Mouse (Mus musculus): ENCODE data around the gene Unc13a.
"Not testable (repeated sequence)": the region's sequence is repeated elsewhere in the genome, so short reads cannot be mapped to it uniquely, and the experiment has no call there.

Gene Unc13a

DNA sequence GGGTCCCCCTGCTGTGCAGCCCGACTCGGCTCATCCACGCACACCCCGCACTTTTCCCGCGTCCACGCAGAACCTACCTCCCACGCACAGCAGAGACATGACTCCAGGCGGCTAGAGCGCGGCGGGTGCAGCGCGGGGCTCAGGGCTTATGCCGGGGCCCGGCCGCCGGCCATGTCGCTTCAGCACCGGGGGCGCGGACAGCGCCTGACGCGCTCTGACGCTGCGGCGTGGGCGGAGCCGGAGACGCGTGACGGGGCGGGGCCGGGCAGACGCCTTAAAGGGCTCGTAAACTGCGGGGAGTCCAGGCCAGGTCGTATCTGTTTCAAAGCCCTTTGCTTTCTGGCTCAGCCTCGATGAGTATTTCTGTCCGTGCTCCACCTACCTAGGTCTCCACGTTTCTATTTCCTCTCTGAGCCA lies at the start of gene Unc13a:
TSS of gene Unc13a (minus strand) at position 209 of the 417 bp plus-strand sequence.
- DNase-seq = peak; percentile 77

DNA sequence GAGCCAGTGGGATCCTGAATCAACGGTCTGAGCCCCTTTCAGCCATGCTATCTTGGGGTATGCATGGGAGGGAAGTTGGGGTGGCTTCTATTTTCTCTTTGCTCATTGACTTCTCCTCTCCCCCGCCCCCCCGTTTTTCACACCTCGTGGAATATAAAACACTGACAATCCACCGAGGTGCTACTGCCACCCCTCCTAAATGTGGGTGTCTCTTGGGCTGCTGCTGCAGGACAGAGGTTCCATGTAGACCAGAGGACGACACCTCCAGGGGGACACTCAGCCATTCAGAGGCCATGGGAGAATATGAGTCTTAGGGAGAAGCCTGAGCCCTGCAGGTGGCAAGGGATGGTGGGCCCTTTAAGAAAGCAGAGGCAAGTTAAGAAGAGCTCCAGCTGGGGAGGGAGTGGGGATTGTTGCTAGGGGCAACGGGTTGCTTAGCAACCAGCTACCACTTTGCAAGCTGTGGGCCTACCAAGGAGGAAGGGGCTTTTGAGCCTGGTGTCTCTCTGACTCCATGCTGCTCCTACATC lies 48.4 kb upstream of the Unc13a start:
- no peak for DNase-seq

DNA sequence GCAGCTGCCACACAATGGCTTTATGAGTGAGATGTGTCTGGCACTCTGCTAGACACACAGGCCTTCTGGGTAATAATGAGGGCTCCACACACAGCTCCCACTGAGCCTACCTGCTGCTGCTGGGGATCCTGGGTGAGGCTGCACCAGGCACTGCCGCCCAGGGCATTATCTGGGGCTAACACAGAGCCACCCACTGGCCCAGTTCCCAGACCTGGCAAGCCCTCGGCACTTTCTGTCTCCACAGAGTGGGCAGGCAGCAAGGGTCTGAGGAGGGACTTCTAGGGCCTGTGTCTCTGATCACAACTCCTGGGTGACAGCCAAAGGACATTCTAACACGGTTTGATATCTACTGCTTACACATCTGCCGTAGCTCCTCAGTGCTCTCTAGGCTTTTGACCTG lies 47.7 kb upstream of the Unc13a start:
- DNase-seq = no peak

DNA sequence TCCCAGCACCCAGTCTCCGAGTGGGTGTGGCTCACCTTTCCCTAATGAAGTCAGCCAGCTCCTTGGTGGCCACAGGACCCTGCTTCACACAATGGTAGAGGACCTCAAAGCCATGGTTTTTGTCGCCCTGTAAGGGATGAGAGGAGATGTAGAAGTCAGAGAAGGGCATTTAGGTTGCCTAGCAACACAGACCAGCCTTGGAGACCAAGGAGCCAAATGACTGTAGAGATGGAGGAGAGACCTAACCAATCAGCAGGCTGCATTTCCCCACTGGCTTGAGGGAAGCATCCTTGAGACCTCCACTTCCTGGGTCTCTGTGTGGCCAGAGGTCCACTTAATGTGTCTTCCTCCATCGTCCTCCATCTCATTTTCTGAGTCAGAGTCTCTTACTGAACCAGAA lies 46.7 kb upstream of the Unc13a start:
- no peak for DNase-seq

DNA sequence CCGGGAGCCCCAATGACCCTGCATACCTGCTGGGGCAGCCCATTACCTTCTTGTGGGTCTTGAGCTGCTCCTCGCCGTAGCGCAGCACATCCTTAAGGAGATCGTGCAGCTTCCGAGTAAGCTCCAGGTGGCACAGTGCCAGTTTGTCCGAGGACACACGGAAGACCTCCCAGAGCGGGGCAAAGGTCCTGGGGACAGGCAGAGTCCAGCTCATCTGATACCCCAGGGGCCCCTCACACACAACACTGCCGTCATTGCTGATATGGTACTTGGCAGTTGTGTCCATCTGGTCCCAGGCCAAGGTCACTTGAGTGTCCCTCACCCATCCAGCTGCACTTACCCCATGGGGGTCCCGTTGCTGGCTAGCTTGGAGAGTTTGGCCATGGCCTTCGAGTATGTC lies 45.5 kb upstream of the Unc13a start:
- DNase-seq = no peak

DNA sequence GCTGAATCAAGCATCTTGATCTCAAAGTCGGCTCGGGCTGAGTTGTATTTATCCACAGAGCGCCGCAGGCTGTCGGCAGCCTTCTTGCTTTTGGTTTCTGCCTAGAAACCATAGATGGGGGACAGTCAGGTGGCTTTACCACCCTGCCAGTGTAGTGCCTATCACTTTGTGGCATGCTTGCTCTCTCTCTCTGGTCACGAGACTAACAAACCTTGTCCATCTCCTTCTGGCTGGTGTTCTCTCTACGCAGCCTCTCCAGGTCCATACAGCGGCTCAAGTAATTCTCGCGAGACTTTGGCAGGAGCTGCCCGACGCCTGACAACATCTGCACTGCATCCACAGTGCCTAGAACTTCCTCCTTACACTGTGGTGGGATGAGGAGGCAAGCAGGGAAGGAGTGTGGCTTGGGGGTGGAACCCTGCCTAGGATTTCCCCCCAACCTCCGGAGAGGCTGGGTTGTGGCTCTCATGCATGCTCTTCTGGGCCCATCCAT lies 45.0 kb upstream of the Unc13a start:
- no peak for DNase-seq

DNA sequence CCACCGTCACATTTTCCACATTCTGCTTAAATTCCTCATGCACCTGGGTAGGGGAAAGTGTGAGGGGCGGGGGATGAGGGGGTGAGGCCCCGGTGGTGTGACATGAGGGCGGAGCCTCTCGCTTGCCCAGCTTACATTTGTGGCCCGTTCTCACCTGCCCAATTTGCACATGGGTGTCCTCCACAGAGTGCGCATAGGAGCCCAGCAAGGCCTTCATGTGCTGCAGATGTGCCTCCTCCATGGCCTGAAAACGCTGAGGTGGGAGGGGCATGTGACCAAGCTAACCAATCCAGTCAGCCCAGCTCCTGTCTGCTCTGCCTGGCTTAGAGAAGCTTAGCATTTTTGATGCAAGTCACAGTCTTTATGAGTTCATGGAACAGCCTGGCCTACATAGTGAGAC lies 44.0 kb upstream of the Unc13a start:
- no peak for DNase-seq

DNA sequence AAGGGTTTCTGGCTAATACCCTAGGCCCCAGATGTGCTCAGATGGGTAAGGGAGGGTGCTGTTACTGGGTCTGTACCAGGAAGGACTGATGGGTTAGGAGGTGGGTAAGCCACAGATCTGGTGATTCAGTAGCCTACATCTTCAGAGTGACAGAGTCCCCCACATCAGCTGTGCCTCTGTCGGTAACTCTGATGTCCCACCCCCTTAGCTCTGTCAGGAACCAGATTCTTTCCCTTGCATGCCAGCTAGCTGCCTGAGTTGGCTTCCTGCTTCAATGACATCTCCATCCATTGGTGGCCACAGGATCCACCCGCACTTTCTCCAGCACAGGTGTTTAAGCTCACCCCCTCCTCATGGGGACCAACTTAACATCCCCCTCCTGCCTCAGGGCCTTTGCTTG lies 40.0 kb upstream of the Unc13a start:
- no peak for DNase-seq

DNA sequence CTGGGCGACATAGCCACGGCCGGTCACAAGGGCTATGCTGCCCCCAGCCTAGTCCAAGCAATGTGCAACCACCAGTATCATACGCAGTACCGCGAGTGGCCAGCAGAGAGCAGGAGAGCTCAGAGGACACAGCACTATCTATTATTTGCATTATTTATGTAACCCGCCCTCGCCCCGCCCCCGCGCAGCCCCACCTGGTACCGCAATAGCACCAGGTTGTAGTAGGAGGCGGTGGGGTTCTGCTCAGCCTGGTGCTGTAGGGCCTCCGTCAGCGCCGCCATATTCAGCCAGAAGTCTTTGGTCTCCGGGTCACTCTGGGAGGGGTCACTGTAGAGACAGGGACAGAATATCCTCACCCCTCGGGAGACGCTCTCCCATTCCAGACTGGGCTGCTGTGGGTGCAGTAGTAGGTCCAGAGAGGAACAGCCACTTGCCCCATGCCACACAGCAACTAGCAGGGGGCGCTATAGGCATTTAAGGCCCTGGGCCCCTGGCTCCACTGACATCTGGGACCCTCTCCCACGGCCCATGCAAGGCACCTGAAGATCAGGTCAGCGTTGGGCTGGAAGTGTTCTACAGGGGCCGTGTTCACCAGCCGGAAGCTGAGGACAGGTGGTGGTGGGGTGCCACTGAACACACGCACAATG lies 38.4 kb upstream of the Unc13a start:
- peak; percentile 75 for DNase-seq

DNA sequence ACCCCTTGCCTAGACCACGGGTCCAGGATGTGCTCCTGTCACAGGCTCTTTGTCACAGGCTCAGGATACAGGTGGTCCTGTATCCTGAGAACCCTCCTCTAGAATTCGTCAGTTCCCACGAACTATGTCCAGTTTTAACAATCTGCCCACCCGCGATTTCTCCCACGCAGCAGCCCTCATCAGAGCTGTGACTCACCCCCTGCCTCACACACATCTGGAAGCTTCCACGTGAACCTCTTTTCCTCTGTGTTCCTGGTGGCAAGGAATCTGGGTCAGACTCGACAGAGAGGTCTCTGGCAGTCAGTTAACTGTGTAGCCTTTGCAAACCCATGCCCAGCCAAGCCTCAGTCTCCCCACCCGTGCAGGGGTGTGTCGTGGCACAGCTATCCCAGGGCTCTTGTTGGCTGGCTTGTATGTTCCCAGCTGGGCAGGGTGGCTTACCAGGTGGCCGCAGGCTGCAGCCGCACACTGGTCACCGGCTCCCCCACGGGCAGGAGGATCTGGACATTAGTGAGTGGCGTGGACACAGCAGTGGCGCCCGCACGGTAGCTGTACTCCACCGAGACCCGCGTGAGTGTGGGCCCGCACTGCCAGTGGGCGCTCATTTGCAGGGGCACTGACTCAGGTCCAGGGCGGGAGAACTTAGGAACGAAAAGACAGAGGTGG lies 37.7 kb upstream of the Unc13a start:
- DNase-seq = no peak

DNA sequence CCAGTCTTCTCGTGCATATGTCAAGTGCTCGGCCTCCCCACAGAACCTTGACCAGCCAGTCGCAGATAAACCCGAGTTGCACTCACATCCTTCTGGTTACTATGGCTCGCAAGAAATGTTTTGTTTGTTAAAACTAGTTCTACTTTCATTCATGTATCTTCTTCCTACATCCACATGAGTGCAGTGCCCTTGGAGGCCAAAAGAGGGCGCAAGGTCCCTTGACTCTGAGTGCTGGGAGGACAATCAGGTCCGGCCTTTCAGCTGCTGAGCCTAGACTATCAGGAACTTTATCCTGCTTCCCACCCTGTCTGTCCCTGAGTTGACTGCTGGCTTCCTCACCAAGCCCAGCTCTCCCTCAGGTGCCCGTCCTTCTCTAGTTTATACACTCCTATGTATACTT lies 36.3 kb upstream of the Unc13a start:
- DNase-seq = no peak

DNA sequence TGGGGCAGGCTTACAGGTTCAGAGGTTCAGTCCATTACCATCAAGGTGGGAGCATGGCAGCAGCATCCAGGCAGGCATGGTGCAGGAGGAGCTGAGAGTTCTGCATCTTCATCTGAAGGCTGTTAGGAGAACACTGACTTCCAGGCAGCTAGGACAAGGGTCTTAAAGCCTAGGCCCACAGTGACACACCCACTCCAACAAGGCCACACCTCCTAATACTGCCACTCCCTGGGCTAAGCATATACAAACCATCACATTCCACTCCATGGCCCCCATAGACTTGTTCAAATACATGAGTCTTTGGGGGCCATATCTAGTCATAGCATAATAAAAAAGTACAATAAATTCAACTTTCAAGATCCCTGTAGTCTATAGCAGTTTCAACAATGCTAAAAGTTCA lies 31.8 kb upstream of the Unc13a start:
- not testable (repeated sequence) for DNase-seq

DNA sequence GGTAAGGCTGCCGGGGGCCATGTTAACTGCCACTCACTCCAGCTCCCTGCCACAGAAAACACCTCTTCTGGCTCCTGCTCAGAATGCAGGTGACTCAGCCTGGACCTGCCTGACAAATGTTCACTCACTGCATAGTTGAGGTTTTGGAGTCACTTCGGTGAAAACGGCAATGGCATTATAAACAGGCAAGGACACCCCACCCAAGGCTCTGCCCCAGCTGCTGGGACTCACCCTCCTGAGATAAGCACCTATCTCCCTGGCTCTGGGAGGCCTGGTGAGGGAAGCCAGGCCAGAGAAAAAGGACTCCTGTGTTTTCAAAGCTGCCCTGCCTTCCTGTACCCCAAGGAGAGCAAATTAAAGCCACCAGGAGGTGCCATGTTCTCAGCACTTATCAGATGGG lies 31.4 kb upstream of the Unc13a start:
- DNase-seq = no peak

DNA sequence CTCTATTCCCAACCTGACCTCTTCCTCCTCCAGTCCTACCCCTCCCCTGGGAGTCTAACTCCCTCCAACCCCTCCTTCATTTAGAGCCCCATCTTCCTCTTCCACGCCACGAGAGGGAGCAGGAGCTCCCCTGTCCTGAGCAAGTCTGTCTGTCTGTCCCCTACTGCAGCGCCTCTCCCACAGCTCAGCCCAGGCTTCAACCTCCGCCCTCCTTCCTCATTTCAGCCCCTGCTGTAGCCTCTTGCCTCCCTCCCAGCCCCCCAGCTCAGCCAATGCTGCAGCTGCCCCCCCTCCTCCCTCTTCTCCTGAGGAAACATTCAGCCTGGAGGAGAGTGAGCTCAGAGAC lies 30.5 kb upstream of the Unc13a start:
- no peak for DNase-seq

DNA sequence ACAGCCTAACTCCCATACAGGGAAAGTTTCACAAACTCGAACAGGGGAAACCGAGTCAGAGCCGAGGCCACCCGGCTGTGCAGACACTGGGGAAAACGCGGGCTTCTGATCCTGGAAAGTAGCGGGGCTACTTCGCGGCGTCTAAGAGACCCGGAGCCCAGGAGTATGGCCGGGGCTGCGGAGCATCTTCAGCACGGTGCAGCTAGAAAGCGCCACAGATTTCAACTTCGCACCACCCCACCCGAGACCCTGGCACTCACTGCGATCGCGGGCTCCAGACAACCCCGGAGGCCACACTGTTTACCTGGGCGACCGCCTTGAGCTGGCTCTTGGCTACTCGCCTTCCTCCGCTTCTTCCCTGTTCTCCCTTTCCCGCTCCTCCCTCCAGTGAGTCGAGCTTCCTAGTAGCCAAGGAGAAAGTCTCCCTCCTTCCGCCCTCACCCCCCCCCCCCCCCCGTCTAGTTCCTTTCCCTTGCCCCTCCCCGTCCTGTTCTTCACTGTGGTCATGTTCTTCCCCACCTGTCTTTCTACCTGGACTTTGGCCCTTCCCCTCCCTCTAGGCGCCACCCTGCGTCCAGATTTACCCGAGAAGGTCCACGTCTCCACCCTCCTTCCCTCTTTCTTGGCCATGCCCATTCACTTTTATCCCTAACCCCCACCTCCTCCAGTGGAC lies 30.0 kb upstream of the Unc13a start, which contains the start of gene B3gnt3:
TSS of gene B3gnt3 (minus strand) at position 376 of the 673 bp plus-strand sequence.
- no peak for DNase-seq

DNA sequence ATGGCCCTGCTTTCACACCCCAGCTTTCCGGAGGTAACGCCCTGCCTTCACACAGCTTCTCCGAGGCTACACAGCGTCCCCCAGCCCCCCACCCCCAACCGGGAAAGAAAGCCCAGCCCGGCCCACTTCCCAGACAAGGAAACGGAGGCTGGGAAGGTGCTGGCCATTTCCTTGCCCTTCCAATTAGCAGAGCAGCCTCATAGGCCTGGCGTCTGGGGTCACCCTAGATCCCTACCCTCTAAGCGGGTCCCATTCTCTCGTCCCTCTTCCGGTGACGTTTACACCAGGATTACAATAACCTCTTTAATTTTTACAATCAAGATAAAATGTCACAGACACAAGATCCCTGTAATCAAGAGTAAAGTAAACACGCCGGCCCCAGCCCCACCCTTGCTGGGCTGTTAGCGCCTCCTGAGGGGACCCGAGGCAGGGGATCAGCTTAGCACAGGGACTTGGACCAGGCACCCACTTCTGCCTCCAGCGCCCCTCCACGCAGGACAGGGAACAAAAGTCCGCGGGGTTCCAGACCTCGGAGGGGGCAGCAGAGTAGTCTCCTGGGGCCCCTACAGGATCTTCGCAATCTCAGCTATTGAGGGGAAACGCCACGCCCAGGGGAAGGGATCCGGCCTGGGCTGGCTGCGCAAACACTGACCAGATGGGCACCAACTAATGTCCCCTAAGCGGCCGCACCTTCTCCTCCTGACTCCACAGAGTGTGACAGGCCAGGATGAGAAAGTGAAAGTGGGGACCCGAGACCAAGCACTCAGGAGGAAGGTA lies 29.1 kb upstream of the Unc13a start:
- DNase-seq = no peak

DNA sequence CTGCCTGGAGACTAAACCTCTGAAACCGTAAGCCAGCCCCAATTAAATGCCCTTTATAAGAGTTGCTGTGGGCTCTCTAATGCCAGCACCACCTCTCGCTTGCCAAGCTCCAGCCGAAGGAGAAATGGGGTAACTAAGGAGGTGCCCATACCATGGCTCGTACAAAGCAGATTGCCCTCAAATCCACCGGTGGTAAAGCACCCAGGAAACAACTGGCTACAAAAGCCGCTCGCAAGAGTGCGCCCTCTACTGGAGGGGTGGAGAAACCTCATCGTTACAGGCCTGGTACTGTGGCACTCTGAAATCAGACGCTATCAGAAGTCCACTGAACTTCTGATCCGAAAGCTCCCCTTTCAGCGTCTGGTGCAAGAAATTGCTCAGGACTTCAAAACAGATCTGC lies 23.9 kb upstream of the Unc13a start:
- DNase-seq = not testable (repeated sequence)

DNA sequence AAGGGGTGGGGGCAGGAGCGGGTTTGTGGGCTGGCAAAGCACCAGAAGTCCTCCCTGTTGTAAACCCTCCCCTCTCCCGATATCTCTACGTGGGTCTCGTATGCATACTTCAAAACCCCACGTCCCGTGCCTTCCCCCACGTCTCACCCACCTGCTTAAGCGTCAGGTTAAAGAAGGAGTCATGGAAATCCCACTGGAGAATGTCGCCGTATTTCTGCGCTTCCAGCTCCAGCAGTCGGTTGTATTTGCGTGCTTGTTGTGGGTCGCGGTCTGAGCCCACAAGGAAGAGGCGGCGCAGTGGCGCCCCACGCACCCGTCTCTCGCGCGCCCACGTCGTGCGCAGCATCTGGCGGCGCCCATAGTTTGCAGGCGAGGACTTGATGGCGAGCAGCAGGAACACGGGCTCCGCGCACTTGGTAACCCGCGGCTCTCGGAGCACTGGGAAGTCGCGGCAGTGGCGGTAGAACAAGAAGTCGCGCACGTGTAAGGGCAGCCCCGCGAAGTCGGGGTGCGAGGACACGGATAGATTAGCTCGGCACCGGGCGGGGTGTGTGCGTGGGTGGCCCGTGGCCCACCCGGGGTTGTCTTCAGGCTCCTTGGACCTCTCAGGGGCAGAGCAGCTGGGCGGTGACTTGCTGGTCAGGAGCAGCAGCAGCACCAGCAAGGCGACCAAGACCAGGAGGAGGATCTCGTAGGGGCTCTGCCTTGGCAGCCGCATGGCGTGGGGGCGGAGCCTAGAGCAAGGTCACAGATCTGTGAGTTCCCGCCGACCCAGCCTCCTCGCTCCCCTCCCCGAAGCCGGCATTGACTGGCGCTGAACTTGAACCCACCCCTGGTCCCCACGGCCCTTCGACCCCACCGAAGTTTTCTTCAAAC lies 21.8 kb upstream of the Unc13a start:
- DNase-seq = no peak

DNA sequence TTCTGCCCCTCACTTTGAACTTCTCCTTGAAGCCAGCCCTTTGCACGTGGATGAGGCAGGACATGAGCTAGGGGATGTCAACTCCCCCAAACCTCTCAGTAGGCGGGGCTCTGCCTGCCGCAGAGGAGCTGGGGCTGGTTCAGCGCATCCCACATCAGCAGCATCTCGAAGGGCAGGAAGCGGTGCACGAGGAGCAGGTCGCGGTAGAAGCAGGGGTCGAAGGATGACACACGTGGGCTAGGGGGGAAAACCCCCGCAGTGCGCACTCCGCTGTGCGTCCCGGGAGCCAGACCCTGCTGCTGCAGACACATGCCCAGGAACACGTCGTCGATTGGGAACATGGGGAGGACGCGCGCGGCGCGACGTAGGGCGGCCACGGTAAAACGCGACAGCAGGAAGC lies 21.0 kb upstream of the Unc13a start:
- DNase-seq = no peak

DNA sequence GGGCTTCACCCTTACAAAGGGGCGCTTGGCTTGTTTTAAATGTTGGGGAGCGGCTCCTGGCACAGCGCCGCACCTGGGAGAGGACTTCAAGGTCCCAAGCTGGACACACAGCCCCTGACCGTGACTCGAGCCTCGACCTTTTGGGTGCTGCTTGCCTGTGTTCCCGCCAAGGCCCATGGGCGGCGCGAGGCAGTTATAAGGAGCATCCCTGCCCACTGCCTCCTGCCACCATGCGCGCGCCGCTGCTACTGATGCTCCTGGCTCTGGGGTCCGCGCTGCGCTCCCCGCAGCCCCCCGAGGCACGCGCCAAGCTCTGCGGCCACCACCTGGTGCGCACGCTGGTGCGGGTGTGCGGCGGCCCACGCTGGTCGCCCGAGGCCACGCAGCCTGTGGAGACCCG lies 17.5 kb upstream of the Unc13a start, which contains the start of gene Insl3:
TSS of gene Insl3 (plus strand) at position 187 of the 400 bp plus-strand sequence.
- DNase-seq = no peak

DNA sequence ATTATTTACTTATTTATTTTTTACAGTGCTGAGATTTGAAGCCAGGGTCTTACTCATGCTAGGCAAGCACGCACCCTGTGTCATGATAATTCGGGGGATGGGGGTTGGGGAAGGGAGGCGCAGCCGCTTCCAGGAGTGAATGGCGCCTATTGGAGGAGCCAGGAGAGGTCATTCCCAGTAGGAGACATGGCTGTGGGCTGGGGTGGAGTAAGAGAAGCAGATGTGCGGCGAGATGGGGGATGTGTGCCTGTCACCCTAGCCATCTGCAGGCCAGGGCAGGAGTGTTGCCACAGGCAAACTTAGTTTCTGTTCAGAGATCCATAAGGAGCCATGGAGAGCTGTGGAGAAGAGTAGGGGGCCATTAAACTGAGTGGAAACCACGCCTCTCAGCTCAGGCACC lies 16.1 kb upstream of the Unc13a start:
- no peak for DNase-seq

DNA sequence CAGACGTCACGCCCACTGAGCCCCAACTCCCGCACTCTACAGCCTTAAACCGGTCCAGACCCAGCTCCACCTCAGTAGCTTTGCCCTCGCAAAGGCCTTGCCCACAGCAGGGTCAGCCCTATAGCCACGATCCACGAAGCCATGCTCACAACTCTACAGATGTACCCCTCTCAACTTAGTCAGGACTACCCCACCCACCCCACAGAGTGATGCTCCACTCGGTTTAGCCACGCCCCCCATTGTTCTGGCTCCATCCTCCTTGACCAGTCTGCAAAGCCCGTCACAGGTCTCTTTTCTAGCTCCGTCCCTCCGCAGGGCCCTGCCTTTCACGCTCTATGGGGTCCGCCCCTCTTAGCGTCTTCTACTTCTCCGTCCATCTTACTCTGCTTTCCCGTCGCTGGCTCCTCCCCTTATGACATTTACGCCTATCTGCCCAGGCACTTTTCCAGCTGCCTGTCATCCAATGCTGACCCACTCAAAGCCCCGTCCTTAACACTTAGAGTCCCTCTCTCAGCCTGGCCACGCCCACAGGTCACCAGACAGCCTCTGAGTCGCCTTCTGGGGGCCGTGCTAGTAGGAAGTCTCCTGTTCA lies 14.7 kb upstream of the Unc13a start:
- DNase-seq = no peak

Measured in kidney, adult 11 months (tissue).